Mouse (Mus musculus) ES-E14 (cell line): ENCODE results near the gene Ranbp17.
"Not testable (repeated sequence)": the region's sequence is repeated elsewhere in the genome, so short reads cannot be mapped to it uniquely, and the experiment has no call there.

Experiments
- CHD2 ChIP-seq: IDR thresholded peaks from 2 replicates; pipeline ENCODE4 v1.6.1; 2014; ENCODE audit warnings: mild to moderate bottlenecking, low read depth, low read length, inconsistent platforms
- MAFK ChIP-seq: IDR thresholded peaks from 2 replicates; pipeline ENCODE4 v1.6.1; 2014; ENCODE audit warnings: mild to moderate bottlenecking, low read depth, low read length, inconsistent platforms; ENCODE audit not compliant: insufficient read depth
- ZC3H11A ChIP-seq: IDR thresholded peaks from 2 replicates; pipeline ENCODE4 v1.6.1; 2012; ENCODE audit warnings: low read depth, mild to moderate bottlenecking, inconsistent platforms, low read length, borderline replicate concordance
- ZNF384 ChIP-seq: IDR thresholded peaks from 2 replicates; pipeline ENCODE4 v1.6.1; 2012; ENCODE audit warnings: low read depth, low read length, inconsistent platforms

DNA sequence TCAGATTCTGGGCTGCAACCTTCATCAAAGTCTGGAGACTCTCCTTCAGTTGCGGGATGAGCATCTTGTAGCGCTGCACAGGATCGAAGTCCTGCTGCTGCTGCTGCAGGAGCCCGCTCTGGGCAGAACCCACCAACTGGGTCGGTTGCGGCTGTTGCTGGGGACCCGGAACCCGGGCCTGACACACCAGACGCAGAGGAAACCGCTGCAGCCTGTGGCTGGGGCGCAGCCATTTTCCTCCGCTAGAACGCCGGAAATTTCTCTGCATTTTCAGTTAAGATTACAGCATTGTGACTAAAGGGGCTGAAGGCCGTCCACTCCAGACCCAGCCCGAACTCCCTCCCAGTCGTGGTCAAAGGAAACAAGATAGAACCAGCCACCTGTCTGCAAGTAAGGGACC lies 85.3 kb downstream of the Ranbp17 start:
- TF ChIP-seq ZC3H11A, CHD2, MAFK, ZNF384: not testable (repeated sequence)
